Mouse (Mus musculus) small intestine, adult 2 months (tissue): ENCODE data around the gene Lrp10.

ENCODE experiments used
- CTCF ChIP-seq: fragments of 200-500 bp; IDR thresholded peaks from 2 replicates; pipeline ENCODE4 v1.5.1; 2012; ENCODE audit warnings: low read depth, mild to moderate bottlenecking, control low read depth, inconsistent platforms, low read length, moderate library complexity, mixed read lengths; ENCODE audit not compliant: insufficient replicate concordance, insufficient read length; ENCODE audit errors: extremely low read depth
- POLR2A ChIP-seq: fragments of 200-500 bp; IDR thresholded peaks from 2 replicates; pipeline ENCODE4 v1.6.1; 2012; ENCODE audit warnings: low read depth, mild to moderate bottlenecking, control low read depth, inconsistent platforms, low read length, moderate library complexity

GRCm38 (mm10) chr14:54503092-54503491 lies 39.2 kb downstream of the Lrp10 start:
- no peak for TF ChIP-seq CTCF
- no peak for TF ChIP-seq POLR2A
